Comparison of ENCODE assay signal across 1 mouse cellular context in the genomic region with DNA sequence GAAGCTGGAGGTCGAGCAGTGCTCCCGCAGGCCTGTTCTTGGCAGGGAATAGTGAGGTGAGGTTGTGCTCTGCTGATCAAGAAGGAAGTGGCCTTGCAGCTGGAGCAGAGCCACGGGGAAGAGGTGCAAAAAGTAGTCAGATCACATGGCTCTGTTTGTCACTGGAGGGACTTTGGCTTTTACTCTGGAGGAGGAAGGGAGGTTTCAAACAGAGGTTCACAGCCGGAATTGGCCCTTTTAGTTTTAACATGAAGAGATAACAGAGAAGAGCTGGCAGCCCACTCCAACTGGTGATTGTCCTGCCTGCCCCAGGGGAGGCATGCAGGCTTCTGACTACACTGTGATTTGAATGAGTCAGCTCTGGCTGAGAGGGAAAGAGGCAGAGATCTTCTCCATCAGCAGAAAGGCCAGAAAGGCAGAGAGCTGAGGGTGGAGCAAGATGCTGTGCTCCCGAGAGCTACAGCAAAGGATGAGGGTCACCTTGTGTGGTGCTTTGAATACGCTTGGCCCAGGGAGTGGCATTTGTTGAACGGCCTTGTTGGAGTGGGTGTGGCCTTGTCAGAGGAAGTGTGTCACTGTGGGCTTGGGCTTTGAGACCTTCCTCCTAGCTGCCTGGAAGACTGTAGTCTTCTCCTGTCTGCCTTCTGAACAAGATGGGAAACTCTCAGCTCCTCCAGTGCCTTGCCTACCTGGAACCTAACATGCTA.
TF ChIP-seq lines count a peak whose summit lies in the region.

No protein-coding gene starts in this region.

TF ChIP-seq in MEL, 35 proteins besides CTCF, POLR2A, EP300 and RAD21 (continued from another document):
- 0 out of 2 replicates have a peak, but pooled peaks have one; percentile 32 for TF ChIP-seq USF1 (IDR thresholded peaks at IDR 0.05; ENCODE audit: low read depth, low read length)
- peak; percentile 25; the same call in 1 of the 2 replicates for TF ChIP-seq MAX (IDR thresholded peaks at IDR 0.05; ENCODE audit: low read length)
